Mouse (Mus musculus): ENCODE measurements around the gene Klhdc7b.

DNA sequence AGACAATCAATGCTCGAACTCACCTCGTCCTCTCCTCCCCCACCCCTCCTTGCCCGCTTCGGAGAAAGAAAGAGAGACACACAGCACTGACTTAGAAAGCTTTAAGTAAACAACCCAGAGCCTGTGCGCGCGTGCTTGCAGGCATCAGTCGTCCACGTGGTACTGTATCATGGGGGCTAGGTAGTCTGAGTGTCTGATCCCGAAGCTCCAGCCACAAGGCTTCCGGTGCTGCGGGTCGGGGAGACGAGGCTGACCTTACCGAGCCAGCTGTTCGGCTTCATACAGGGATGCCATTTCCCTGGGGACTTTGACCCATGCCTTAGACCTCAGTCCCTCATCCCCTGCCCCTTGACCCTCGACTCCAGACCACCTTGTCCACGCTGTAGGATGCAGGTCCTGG is 7.4 kb upstream of the Klhdc7b start:
- TF ChIP-seq POLR2A (IDR thresholded peaks at IDR 0.05; ENCODE audit: low read depth, low read length), result no peak
- TF ChIP-seq CTCF (IDR thresholded peaks at IDR 0.05; ENCODE audit: extremely low read depth, insufficient read length, insufficient replicate concordance, low read depth, low read length), result no peak
